Mouse (Mus musculus) erythroid progenitor cell, adult 5-6 weeks (primary cell): Measurements from ENCODE around the gene Repin1. TPM values are rescaled to one million over a fixed set of nuclear protein-coding genes. Genes with fewer than 3 reads are reported as not detected.

Experiments used
- ATAC-seq: replicated peaks from 2 replicates; pipeline ENCODE4 v1.8.0; 2016; ENCODE audit warnings: moderate number of reproducible peaks, mild to moderate bottlenecking, moderate TSS enrichment, inconsistent platforms; ENCODE audit not compliant: poor library complexity, low FRiP score, severe bottlenecking
- total RNA-seq, 2 experiments: library from RNA; stranded (forward) in 1 of 2; stranded (reverse) in 1 of 2; fragments of 150-400 nt in 1 of 2; fragments of 186-747, 209-891 nt in 1 of 2; gene quantifications; 2 replicates each; pipeline versions ENCODE4 v1.2.3 to v1.2.4; 2015 to 2017; ENCODE audit warnings: low replicate concordance in 2 of 2

Repin1 gene
- total RNA-seq, 2 experiments from 2014 or later: 1.7 TPM; not detected in 1

DNA sequence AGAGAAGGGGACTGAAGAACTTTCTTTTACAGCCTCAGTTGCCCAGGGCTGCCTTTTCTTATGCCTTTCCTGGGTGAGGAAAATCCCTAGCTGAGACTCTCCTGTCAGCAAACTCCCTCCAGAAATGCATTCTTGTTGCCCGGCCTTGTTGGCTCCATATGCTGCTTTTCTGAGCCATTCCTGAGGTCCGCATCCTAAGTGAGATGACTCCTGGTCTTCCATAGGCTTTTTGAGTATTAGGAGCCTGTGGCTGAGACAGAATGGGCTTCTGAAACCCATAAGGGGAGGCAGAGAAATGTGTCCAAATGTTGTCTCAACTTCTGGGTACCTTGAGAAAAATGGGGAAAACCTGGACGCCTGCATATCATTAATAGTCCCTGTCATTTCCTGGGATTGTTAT lies 19.7 kb upstream of the Repin1 start:
- ATAC-seq: no peak

DNA sequence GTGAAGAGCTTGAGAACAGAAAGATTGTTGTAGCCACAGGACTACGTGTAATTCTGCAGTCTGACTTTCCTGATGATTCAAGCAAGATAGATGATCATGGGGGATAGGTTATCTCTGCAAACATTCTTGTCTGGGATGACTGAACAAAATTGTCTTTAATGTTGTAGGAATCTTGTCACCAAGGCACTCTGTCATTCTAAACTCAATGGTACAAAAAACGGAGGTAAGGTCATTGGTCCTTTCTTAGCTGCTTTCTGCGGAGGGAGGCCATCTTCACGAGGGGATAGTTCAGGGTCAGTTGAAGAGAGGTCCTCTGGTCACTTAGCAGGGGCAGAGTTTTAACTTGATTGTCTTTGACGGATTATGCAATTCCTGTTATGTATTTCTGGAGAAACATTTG lies 14.9 kb upstream of the Repin1 start:
- no peak for ATAC-seq

DNA sequence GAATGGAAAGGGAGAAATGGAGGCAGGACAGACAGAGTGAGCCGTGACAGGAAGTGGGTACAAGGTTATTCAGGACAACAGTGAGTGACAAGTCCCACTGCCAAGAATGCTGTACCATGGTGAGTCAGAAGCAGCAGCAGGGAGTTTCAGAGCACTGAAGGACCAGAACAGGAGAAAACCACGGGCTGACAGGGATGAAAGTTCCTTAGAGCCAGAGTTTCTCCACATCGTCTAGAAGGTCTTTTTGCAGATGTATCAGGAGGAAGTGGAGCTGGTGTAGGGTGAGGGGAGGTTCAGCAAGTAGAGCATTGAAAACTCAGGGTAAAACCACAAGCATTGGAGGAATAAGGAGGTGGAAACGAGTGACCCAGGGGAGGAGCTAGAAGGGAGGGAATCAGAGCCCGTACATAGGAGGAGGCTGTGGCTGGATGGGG lies 14.5 kb upstream of the Repin1 start:
- no peak for ATAC-seq

DNA sequence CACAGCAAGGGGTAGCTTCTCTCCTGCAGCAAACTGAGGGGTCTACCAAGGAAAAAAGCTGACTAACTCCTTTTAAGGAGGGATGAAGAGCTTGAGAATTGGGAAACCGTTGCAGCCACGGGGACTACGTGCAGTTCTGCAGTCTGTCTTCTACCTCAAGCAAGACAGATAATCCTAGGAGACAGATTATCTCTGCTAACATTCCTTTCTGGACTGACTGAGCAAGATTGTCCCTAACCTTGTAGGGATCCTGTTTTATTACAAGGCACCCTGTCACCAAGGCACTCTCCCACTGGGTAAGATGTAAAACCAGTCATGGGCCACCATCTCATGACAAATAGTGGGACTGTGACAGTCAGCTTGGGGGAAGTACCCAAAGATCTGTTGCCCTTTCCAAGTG lies 12.4 kb upstream of the Repin1 start:
- no peak for ATAC-seq

DNA sequence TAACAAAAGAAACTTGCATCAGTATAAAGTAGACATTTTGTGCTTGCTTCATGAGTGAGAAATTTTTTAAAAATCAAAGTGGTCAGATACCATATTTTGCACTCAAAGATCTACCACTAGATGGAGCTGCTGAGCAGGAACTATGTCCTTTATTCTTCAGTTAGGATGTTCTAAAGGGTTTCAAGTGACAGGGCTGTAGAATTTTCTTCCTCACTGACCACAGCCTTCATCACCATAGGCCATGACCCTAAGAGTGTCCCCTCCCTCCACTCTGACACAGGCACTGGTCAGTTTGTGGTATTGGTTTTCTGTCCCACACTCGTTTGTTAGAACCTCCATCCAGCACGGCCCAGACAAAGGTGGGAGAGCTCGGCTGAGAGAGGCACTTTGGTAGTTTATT lies 11.6 kb upstream of the Repin1 start:
- ATAC-seq: no peak; the same call in 1 of the 2 replicates

DNA sequence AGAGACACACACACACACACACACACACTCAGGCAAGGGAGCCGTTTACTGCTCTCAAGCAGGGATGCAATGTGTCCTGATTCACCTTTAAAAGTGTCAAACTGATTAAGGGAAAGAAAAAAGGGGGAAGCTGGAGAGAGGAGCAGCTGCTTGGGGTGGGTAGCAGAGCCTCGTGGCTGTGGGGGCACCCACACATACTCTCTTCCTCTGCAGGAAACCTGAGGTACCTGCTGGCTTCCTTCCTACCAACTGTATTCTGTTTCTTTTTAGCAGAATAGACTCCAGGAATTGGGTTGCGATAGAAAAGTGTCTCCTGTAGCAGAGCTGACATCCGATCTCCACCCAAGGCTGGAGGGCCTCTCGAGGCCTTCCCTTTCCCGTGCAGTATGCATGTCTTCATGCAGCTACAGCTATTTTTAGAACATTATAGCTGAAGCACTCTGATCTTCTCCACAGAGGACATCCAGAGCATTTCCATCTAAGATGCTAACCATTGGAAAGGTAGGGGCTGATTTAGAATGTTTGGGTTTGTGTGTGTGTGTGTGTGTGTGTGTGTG lies 4.4 kb upstream of the Repin1 start, which contains the start of gene Gm45021:
Gene Gm45021, plus strand, starts transcription at position 417 of the 557 bp plus-strand sequence.
- no peak for ATAC-seq

DNA sequence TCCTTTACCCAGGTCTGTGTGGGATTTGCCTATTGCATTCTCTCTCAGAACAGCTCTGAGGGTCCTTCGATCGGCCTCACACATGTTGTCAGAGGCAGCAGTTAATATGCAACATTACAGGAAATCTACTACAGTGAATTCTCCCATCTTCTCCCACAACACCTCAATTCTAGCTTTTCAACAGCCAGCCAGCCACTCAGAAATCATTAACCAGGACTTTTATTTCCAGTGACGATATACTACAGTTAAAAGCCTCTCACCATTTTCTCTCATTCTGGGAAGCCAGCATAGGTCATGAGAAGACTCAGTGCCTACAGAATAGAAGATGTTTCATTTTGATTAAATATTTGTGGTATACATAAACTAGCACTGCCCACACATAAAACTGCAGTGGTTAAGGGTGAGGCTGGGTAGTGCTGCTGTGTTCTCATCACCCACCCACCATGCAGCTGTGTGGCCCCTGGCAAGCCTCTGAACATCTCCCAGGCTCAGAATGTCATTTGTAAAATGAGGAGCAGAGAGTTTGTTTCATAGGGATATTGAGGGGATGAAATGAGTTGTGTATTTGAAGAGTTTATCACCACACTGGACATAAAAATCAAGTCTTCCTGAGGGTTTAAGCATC lies 2.4 kb upstream of the Repin1 start:
- ATAC-seq: no peak

DNA sequence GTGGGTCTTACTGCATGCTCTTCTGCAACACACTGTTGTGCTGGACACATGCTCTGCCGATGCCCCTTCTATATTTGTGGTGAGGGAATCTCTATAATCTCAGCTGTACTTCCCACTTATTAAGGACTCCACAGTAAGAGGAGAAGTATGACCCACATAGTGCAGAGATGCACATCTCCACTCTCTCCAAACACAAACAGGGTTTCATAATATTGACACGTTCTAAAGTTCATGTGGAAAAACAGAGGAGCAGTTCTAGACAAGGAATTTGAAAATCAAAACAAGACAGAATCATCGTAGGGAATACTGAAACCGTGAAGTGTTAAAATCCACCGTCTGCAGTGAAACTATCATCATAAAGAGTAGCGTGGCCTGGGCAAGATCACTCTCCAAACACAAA lies 1.8 kb upstream of the Repin1 start:
- no peak for ATAC-seq

DNA sequence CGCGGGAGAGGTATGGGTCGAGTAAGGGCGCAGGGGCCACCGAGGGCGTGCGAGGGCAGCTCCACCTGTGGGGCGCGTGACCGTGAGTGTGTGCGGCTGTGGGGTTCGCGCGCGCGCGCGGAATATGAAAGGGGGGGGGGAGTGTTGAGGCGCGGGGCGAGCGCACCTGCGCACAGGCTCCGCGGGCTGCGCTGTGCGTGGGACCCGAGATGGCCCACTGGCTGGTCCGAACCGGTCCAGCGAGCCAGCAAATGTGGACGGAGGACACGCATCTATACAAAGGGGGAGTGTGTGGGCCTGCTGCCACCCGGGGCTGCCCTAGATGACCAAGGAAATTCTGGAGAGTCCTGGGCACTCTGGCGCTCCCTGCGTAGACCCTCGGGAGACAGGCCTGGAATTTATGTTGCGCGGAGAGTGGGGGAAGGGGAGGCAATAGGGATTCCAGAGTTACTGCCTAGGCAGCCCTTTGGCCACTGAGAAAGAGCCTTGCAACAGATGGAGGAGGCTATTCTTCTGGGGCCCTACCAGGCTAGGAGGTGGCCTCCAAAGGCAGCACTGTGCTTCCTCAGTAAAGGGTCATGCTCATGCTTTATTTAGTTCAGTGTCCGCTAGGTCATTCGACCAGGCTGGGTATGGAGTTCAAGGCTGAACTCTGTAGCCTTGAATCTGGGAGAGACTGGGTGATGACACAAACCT lies 508 bp downstream of the Repin1 start:
- ATAC-seq: no peak

DNA sequence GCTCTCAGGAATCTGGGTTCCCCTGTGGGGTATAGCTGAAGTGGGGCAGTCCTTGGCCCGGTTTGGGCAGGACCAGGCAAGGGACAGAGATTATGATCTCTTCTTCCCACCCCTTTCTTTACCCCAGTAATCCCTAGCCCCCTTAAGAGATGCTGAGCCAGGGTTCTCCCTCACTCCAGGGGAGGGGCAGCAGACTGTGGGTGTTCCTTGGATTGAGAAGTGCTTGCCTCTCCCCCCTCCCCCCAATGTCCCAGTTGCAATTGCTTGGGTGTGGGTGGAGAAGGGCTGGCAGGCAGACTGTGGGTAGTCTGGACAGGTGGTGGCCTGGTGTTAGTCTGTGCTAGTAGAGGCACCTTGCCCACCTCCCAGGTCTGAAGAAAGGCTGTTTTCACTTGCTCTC lies 1.6 kb downstream of the Repin1 start:
- ATAC-seq: no peak

DNA sequence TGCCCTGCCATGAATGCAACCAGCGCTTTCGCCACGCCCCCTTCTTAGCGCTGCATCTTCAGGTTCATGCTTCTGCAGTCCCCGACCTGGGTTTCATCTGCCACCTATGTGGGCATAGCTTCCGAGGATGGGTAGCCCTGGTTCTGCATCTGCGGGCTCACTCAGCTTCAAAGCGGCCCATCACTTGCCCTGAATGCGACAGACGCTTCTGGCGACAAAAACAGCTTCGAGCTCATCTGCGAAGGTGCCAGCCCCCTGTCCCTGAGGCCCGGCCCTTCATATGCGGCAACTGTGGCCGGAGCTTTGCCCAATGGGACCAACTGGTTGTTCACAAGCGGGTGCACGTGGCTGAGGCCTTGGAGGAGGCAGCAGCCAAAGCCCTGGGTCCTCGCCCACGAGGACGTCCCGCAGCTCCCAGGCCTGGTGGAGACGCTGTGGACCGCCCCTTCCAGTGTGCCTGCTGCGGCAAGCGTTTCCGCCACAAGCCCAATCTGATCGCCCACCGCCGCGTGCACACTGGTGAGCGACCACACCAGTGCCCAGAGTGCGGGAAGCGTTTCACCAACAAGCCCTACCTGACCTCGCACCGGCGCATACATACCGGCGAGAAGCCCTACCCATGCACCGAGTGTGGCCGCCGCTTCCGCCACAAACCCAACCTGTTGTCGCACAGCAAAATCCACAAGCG lies 3.0 kb downstream of the Repin1 start:
- ATAC-seq: no peak

DNA sequence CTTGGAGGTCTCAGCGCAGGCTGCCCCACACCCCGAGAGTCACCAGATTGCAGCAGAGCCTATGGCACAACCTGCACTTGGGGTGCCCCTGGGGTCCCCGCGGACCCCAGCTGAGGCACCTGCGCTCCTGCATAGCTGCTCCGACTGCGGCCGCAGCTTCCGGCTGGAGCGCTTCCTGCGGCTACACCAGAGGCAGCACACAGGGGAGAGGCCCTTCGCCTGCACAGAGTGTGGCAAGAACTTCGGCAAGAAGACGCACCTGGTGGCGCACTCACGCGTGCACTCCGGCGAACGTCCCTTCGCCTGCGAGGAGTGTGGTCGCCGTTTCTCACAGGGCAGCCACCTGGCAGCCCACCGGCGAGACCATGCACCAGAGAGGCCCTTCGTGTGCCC lies 3.5 kb downstream of the Repin1 start:
- ATAC-seq: no peak

DNA sequence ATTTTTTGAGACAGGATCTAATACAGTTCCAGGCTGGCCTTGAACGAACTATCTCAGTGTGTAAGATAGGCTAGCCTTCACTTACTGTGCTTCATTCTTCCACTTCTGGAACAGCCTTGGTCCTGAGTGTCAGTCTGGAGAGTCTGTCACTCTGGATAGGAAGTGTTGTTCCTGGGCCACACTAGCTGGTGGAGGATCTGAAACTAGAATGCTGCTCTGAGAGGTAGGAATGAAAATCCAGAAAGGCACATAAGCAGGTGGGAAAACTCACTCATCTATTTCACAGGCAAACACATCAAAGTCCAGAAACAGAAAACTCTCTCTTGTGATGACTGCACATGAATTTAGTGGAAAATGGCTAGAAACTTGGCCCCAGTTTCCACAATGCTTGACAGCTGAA lies 6.9 kb downstream of the Repin1 start:
- ATAC-seq: no peak

DNA sequence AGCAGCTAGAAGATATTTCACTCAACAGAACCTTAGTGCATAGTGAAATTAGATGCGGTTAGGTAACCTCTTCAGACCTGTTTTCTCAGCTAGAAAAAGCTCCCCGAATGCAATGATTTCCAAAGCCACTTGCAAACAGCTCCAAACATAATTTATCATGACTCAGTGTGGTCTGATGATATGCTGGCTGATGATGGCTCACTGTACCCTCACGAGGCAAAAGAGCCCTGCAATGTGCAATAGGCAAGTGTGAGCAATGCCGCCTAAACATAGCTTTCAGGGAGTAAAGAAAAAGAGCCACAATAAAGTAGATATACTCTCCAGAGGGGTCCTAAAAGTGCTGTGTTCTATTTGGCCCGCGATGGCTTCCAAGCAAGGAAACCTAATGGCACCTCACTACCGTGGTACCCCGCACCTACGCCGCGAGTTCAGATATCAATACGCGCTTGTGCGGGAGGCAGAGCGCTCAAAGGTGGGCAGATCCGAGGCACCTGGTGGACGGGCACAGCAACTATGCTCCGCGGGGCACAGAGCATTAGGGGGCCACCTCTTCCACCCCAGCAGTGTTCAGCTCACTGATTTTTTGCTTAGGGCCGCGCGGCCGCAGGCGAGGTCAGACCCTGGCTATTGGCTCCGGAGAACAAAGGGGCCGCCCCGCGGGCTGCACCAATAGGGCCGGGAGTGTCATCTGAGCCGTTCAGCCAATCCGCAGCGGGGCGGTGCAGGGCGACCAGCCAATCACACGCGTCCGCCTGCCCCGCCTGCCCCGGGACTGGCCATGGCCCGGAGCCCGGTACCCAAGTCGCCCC lies 7.8 kb downstream of the Repin1 start, which contains the start of gene Zfp775:
Gene Zfp775, plus strand, starts transcription at position 793 of the 809 bp plus-strand sequence.
- peak; percentile 99 for ATAC-seq

DNA sequence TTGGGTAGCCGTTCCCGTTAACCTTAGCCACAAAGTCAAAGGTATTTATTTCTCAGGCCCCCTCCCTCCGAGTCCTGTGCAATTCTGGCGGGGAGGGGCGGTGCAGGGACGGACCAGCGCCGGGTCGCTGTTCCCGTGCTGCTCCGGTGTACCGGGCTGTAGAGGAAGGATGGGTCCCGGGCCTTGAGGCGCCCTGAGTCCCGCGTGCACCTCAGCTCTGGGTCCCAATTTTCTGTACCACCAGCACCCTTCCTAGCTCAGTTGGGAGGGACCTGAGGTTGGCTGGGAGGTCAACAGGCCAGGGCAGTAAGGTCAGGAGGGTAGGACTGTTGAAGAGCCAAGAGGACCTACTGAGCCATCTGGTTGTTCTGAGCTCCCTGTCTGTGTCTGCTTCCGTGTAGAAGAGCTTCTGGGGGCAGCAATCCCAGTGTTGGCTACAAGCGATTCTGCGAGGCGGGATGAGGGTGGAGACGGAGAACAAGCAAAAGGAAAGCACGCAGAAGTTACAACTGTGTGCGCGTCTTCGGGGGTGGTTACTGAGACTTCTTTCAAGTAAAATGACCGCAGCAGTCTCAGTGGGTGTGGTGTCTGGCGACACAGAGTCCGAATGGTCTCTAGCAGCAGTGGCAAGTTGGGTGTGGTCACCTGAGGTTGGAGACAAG lies 8.5 kb downstream of the Repin1 start:
- peak; percentile 58 for ATAC-seq

DNA sequence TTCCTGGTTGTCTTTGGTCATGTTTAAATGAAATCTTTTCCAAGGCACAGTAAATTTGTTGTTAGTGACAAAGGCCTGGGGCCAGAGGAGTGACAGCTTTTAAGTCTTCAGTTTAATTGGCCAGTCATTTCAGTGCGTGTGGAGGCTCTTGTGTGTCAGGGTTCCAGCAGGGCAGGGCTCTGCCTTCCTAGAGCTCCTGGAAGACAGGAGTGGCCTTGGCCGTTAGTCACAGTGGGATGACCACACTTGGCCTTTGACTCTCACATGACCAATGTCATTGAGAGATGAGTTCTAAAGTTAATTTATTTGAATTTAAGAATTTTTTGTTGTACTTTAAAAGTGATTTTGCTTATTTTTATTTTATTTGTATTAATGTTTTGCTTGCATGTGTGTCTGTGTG lies 14.4 kb downstream of the Repin1 start:
- ATAC-seq: no peak

DNA sequence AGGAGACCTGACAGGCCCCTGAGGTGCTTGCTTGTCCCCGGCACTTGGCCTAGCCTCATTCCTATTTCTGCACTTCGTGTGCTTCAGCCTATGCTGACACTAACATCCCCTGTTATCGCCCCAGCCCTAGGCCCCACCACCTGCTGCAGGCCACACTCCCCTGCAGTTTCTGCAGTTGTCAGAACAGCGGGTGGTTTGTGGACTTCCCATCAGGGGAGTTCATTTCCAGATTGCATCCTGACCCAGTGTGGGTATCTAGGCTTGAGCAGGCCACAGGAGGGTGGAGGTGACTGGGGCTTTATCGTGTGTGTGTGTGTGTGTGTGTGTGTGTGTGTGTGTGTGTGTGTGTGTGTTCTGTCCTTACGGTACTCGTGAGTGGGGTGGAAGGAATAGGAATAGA lies 15.8 kb downstream of the Repin1 start:
- no peak for ATAC-seq

DNA sequence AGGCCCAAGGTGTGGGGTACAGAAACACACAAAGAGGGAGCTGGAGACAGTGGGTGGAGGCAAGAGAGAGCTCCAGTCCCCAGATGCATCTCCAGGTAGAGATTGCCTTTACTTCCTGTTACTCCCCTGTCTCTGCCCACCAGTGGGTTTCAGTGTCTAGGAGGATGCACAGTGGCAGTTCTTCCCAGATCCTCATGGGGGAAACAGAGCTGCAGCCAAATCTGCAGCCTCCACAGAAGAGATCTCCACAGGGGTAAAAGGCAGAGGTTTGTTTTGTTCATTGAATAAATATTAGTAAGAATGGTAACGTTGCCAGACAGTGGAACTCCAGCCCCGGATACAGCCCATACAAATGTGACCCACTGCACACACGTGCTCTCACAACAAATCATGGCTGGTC lies 17.0 kb downstream of the Repin1 start:
- ATAC-seq: no peak; the same call in 1 of the 2 replicates

DNA sequence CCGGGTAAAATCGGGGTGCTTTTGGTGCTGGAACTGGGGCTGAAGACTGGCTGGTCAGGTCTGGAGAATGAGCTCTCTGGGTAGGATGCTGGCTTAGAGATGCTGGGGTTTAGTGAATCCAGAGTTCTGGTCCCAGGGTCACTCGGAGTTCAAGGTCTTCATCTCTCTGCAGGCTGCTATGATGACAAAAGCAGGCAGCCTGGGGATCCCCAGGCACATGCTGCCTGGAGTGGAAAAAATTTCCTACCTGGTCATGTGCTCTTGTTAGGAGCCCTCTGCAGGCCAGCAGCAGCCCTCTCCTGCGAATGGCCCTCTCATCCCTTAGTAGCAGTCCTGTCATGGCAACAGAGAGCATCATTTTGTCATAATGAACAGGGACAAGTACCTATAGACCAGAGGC lies 19.8 kb downstream of the Repin1 start:
- ATAC-seq: no peak
